Mouse (Mus musculus) left cerebral cortex, adult 2 months (tissue): ENCODE data around the gene Neurog1. TPM values are rescaled to one million over a fixed set of nuclear protein-coding genes. Genes with fewer than 3 reads are reported as not detected.

ENCODE experiments used
- DNase-seq, 2 experiments: peaks; one replicate each; pipeline ENCODE4 v3.0.0; 2021 to 2022; ENCODE audit warnings: low spot score in 2 of 2, mixed read lengths in 1 of 2; ENCODE audit errors: extremely low spot score in 1 of 2
- H3K27ac ChIP-seq: fragments of 200-600 bp; 2 replicates; pipeline ENCODE4 v1.8.1; 2022
- H3K4me3 ChIP-seq: fragments of 200-600 bp; 2 replicates; pipeline ENCODE4 v1.8.1; 2022
- CTCF ChIP-seq: fragments of 200-600 bp; IDR thresholded peaks from 2 replicates; pipeline ENCODE4 v1.8.1; 2022; ENCODE audit warnings: antibody characterized with exemption, mild to moderate bottlenecking, moderate library complexity
- intact Hi-C: fragments of 180-260 bp; cut with DNase I; formaldehyde crosslinking; loops from one replicate; pipeline ENCODE4 v1.15.1; 2025
- total RNA-seq, 2 experiments: library from RNA; stranded (reverse); gene quantifications; 2 replicates each; pipeline ENCODE4 v1.2.3; 2021

The Neurog1 gene
- total RNA-seq, 2 experiments from 2014 or later = not detected

GRCm38 (mm10) chr13:56275171-56275570 is 23.2 kb upstream of the Neurog1 start:
- Histone ChIP-seq H3K27ac (no peak overlapping the region), H3K4me3 (no peak overlapping the region)
- intact Hi-C loops = no loop called here
- no peak for DNase-seq
- TF ChIP-seq CTCF = no peak

DNA sequence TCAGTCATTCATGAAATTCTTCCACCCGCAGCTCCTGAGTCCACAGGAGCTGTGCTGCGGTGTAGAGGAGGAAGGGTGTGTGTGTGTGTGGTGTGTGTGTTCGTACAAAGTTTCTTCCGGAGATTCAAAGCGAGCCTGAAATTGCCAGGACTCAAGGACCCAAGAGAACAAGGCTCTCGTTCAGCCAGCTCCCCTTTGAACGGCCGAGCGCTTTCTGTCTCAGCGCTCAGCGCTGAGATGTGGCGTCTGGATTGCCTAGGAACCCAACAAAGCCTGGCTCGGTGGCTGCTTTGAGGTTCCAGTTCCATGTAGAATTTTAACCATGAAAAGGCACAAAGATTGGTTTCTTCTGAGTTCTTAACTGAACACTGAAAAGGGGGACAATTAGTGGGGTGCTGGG is 18.2 kb upstream of the Neurog1 start:
- no peak for TF ChIP-seq CTCF
- H3K27ac ChIP-seq = 0 out of 2 replicates have a peak overlapping the region, but pooled peaks have one; percentile 44
- DNase-seq = peak in 1 of 2 experiments; percentile 26
- H3K4me3 ChIP-seq = no peak overlapping the region
- intact Hi-C loops = no loop called here

GRCm38 (mm10) chr13:56267396-56267795 is 15.4 kb upstream of the Neurog1 start:
- Histone ChIP-seq H3K27ac (no peak overlapping the region), H3K4me3 (no peak overlapping the region)
- intact Hi-C loops = no loop called here
- DNase-seq = no peak
- TF ChIP-seq CTCF = peak; percentile 24

DNA sequence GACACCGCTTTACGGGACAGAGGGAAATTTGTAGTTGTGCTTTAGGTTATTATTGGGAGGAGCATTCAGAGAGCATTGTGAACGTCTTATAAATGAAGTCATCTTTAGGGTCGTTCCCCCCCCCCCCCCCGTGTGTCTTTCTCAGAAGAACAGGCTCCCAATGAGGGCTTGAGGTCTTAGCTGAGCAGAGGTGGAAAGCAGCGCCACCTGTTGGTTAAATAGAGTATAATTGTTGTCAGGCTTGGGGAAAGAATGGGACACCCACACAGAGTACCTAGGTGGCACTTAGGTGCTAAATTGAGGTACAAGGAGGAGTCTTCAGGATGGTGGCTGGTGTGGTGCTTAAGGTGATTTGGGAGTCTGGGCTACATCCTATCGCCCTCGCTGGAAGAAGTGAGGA is 14.5 kb upstream of the Neurog1 start:
- peak; percentile 63 for TF ChIP-seq CTCF
- Histone ChIP-seq H3K4me3 (no peak overlapping the region), H3K27ac (no peak overlapping the region)
- peak in 1 of 2 experiments; percentile 27 for DNase-seq
- intact Hi-C loops = loop anchor here (1.0 kb wide), 1 partner anchor 69 kb away; no protein-coding TSS in a partner anchor

DNA sequence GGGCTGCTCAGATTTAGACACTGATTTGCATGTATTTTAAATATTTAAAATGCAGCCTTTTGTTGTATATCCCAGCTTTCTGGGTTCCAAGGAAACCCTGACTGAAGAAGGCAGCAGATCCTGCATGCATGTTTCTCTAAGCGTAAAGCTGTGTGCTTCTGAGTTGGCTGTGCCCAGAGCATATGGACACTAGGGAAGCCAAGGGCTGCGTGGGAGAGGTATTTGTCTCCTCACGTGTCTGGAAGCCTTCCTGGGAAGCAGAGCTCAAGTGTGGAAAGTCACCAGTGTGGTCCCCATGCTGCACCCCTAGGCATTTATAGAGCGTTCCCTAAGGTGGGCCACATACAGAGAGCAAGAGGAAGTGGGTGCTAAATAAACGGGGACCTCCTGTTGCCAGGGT is 13.7 kb upstream of the Neurog1 start:
- no peak overlapping the region for H3K4me3 ChIP-seq
- H3K27ac ChIP-seq = no peak overlapping the region
- intact Hi-C loops = loop anchor here (1.0 kb wide), 1 partner anchor 68 kb away; no protein-coding TSS in a partner anchor
- DNase-seq = peak in 1 of 2 experiments; percentile 16
- no peak for TF ChIP-seq CTCF

DNA sequence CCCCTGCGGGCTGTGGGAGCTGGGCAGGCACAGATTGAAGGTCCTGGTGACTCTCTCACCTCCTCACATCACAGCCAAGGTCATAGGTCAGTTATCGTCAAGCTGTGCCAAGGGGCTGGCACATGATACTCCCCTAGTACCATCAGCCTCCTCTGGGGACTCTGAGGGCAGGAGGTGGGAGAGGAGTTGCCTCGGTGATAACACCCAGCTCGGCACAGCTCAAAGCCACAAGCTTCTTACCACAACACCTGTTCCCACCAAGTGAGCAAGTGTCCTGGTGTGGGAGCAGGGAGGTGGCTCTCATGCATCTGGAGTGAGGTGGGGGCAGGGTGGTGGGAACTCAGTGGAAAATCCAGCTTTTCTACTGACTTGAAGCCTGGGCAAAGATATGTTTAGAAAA is 10.3 kb upstream of the Neurog1 start:
- intact Hi-C loops = no loop called here
- Histone ChIP-seq H3K4me3 (no peak overlapping the region), H3K27ac (no peak overlapping the region)
- TF ChIP-seq CTCF = no peak
- DNase-seq = no peak

DNA sequence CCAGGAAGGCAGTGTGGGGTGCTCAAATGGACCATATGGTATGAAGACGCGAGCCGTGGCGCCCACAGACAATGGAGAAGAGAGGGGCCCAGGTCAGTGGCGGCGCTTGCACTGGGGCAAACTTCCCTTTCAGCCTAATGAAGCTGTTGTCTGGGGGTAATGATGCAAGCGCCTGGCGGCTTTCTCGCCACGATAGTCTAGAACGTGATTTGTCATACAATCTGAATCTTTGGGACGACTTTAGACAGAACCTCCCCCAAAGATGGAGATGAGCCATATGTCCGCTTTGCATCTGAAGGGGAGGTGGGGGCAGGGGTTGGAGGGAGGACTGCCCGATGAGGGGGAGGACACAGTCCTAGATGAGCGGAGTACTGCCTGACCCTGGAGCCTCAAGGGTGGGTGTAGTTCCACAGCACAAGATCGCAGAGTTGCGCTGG is 8.4 kb upstream of the Neurog1 start:
- TF ChIP-seq CTCF = no peak
- intact Hi-C loops = no loop called here
- no peak for DNase-seq
- H3K27ac ChIP-seq = no peak overlapping the region
- H3K4me3 ChIP-seq = no peak overlapping the region

GRCm38 (mm10) chr13:56259926-56260250 is 7.9 kb upstream of the Neurog1 start:
- DNase-seq = no peak
- intact Hi-C loops = loop anchor here (2.0 to 5.0 kb wide), 2 partner anchors 37 to 433 kb away; no protein-coding TSS in a partner anchor
- Histone ChIP-seq H3K27ac (no peak overlapping the region), H3K4me3 (no peak overlapping the region)
- no peak for TF ChIP-seq CTCF

GRCm38 (mm10) chr13:56259021-56259925 is 7.3 kb upstream of the Neurog1 start:
- peak; percentile 33 for TF ChIP-seq CTCF
- intact Hi-C loops = loop anchor here (2.0 to 5.0 kb wide), 2 partner anchors 36 to 432 kb away; no protein-coding TSS in a partner anchor
- DNase-seq = no peak
- Histone ChIP-seq H3K27ac (no peak overlapping the region), H3K4me3 (peak overlapping the region; percentile 2; the same call in 1 of the 2 replicates)

DNA sequence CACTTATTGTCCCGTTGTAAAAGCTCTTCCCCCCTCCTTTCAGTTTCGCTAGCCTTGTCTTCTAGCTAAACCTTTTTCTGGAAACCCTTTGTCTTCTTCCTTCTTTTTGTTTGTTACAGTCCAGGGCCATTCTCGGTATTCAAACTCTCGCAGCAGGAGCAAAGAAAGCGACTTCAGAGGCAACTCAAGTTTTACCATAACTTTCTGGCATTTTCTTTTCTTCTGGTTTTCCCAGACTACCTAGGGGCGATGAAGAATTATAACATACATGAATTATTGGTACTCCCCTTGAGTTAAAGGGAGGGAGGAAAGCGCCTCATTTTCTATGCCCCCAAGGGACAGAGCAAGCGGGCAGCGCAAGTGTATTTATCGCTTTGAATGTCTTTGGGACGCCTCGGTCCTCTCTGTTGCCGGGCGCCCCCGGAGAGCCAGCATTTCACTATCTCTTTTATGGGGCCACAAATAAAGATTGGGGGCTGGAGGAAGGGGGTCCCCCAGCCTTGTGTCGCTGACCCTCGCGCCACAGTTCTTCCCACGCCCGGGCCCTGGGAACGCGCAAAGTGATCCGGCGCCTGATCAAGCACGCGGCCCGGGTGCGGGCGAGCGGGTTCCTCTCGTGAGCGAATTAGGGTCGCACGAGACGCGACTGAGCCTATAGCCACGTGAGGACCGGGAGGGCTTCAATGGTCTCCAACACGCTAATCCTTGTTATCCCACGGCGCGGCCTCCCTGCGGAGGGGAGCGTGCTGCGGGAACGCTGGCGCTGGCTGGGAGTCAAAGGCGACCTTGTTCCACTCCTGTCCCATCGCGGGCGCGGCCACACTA is 6.4 kb upstream of the Neurog1 start:
- intact Hi-C loops = loop anchor here (2.0 to 5.0 kb wide), 2 partner anchors 36 to 431 kb away; no protein-coding TSS in a partner anchor
- no peak for TF ChIP-seq CTCF
- peak overlapping the region; percentile 2; the same call in 1 of the 2 replicates for H3K4me3 ChIP-seq

DNA sequence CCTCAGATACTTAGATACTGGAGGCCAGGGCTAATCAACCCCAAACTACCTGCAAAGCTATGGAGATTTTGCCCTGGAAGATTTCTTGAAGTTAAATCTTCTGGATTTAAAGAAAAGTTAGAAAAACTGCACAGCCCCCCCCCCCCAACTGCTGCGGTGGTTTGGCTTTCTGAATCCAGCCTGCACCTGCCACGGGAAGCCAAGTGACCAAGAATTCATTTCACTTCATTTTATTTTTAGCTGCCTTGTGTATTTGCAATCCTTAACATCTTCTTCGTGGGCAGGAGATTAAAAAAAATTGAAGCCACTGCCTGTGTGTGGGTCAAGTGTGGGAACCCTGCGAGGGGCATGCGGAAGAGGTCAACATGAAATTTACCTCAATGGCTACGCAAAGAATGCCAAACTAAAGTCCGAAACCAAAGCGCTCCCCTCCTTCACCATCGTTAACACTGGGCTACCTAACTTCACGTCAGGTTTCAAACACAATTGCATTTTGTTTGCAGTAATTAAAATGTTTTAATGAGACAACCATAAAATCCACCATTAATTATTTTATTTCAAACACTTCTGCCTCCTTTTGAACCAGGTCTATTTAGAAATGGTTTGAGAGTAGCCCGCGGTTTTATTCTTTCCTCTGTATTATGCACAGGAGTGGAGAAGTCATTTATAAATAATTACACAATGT is 5.6 kb upstream of the Neurog1 start:
- no peak overlapping the region for H3K4me3 ChIP-seq
- no peak for TF ChIP-seq CTCF
- no peak overlapping the region for H3K27ac ChIP-seq
- no peak for DNase-seq
- intact Hi-C loops = loop anchor here (2.0 to 5.0 kb wide), 2 partner anchors 35 to 430 kb away; no protein-coding TSS in a partner anchor

More for the DNA sequence above, 6.4 kb upstream of the Neurog1 start:
- H3K27ac ChIP-seq = no peak overlapping the region
- no peak for DNase-seq
